Mouse (Mus musculus): ENCODE measurements around the gene Tchhl1.
"Not testable (repeated sequence)": the region's sequence is repeated elsewhere in the genome, so short reads cannot be mapped to it uniquely, and the experiment has no call there.

Tchhl1 gene

DNA sequence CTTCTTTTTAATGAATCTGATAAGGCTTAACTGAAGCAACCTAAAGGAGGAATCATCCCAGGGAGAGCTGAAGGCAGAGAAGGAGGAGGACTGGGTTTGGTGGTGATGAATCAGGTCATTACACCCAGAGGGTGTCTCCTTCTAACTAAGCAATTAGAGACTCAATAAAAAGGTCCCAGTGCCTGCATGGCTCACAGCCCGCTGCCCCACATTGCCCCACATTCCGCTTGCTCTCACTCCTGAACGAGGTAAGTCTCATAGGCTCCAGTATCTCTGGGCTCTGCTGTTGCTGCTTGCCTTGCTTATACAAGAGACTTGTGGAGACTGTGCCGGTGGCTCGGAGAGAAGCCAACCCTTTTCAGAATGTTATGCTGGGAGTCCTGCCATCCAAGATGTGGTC is at the start of gene Tchhl1:
Tchhl1 (plus strand) TSS at position 194 of the 400 bp plus-strand sequence.
- DNase-seq (ENCODE audit: low spot score in 2 of 2): no peak

DNA sequence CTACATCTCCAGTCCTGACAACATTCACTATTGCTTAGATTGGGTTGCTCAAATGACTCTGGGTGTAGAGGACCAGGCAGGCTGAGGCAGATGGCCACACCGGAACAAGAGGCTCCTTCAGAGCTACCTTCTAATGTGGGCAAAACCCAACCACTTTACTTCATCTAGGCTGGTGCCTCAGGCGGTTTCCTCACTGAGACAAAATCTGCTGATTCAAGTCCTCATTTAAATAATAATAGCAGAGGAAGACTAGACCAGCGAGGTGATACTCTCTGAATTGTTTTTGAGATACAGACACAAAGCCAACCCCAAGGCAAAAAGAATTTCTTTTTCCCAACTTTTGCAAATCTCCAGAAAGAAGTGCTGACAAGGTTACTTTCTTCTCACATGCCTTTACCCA is 36.9 kb upstream of the Tchhl1 start:
- no peak for DNase-seq (ENCODE audit: low spot score in 2 of 2)

DNA sequence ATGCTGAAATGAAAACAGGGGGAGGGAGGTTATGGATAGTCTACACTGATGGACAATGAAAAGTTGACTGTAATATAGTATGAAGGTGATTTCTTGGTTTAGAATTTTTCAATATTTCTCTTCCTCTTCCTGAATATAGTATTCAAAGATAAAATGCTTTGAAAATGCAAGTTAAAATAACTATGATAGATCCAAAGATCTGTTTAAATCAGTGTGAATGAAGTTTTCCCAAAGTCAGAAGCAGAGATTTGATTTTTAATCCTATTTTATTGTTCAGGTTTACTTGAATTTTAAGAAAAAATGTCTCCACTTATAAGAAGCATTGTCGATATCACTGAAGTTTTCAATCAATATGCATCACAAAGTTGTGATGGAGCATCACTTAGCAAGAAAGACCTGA is 26.5 kb upstream of the Tchhl1 start, which contains the start of gene Tchh:
Tchh (plus strand) TSS at position 301 of the 400 bp plus-strand sequence.
- DNase-seq (ENCODE audit: low spot score in 2 of 2): no peak

DNA sequence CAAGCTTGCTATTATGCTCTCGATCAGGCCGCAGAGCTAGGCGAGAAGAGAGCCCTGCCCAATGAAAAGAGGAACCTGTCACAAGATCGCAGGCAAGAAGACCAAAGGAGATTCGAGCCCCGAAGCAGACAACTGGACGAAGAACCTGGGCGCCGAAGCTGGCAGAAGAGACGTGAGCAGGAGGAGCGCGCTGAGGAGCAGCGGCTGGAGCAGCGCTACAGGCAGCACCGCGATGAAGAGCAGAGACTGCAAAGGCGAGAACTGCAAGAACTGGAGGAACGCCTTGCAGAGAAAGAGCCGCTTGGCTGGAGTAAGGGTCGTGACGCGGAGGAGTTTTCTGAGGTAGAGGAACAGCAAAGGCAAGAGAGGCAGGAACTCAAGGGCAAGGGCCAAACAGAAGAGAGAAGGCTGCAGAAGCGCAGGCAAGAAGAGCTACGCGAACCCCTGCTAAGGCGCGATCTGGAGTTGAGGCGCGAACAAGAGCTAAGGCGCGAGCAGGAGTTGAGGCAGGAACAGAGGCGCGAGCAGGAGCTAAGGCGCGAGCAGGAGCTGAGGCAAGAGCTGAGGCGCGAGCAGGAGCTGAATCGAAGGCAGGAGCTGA is 25.0 kb upstream of the Tchhl1 start:
- peak in 1 of 2 experiments; percentile 13 for DNase-seq (ENCODE audit: low spot score in 2 of 2)

DNA sequence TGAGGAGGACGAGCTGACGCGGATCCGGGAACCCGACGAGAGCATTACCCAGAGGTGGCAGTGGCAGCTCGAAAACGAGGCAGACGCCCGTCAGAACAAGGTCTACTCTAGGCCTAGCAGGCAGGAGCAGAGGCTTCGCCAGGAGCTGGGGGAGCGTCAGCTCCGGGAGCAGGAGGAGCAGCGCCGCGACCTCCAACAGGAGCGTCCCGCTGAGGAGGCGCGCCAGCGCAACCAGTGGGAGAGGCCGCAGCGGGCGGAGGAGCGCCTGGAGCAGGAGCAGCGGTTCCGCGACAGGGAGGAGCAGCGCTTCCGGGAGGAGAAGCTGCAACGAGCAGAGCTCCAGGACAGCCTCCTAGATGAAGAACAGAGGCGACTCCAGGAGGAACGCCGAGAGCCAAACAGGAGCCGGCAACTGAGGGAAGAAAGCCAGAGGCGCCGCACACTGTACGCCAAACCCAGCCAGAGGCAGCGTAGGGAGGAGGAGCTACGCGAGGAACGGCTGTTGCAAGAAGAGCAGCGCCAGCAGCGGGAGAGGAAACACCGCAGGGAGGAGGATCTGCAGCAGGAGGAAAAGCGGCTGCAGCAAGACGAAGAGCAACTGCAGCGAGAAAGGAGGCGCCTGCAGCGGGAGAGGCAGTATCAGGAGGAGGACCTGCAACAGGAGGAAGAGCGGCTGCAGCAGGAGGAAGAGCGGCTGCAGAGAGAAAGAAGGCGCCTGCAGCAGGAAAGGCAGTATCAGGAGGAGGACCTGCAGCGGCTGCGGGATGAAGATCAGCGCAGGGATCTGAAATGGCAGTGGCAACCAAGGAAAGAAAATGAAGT is 24.0 kb upstream of the Tchhl1 start:
- DNase-seq (ENCODE audit: low spot score in 2 of 2): peak in 1 of 2 experiments; percentile 0

GRCm38 (mm10) chr3:93445165-93445705 is 23.3 kb upstream of the Tchhl1 start:
- peak in 1 of 2 experiments; percentile 0 for DNase-seq (ENCODE audit: low spot score in 2 of 2)

- DNase-seq (ENCODE audit: low spot score in 2 of 2): no peak
Measured at GRCm38 (mm10) chr3:93446128-93446755, 22.3 kb upstream of the Tchhl1 start.

DNA sequence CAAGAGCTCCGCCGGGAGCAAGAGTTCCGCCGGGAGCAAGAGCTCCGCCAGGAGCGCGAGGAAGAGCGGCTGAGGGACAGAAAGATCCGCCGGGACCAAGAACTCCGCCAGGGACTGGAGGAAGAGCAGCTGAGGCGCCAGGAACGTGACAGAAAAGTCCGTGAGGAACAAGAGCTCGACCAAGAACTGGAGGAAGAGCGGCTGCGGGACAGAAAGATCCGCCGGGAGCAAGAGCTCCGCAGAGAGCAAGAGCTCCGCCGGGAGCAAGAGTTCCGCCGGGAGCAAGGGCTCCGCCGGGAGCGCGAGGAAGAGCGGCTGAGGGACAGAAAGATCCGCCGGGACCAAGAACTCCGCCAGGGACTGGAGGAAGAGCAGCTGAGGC is 21.8 kb upstream of the Tchhl1 start:
- not testable (repeated sequence) for DNase-seq (ENCODE audit: low spot score in 2 of 2)

GRCm38 (mm10) chr3:93447138-93447841 is 21.3 kb upstream of the Tchhl1 start:
- no peak for DNase-seq (ENCODE audit: low spot score in 2 of 2)

DNA sequence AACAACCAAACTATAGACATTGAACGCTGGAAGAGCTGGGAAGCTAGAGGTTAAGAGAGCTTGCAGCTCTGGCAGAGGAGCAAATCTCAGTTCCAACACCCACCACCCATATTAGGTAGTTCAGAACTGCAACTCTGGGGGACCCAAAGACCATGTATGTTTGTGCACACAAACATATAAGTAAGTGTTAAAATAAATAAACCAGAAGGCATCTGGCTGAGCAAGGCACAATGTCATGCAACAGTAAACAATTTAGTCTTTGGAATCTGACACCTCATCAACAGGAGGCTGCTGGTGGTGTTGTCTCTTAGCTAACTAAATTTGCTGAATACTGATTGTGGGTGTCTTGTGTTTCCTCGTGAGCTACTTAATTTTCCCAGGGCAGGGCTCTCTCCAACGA is 2.0 kb upstream of the Tchhl1 start:
- no peak for DNase-seq (ENCODE audit: low spot score in 2 of 2)

DNA sequence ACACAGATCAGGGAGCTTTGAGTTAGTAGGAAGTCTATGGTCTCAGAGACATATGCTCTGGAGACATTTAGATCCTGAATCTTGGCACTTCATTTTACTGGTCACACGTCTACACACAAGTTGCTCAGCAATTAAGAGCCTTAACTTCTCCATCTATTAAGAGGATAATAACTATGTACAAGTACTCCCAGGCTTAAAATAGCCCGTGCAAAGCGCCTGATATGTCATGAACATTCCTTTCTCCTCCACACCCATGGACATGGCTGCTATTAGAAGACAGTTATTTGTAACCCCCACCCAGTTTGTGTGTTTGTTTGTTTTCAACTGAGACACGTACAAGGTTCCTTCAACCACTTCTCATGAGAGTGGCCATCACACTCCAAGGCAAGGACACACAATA is 1.4 kb upstream of the Tchhl1 start:
- DNase-seq (ENCODE audit: low spot score in 2 of 2): no peak

GRCm38 (mm10) chr3:93469629-93470028 is 1.1 kb downstream of the Tchhl1 start:
- no peak for DNase-seq (ENCODE audit: low spot score in 2 of 2)

DNA sequence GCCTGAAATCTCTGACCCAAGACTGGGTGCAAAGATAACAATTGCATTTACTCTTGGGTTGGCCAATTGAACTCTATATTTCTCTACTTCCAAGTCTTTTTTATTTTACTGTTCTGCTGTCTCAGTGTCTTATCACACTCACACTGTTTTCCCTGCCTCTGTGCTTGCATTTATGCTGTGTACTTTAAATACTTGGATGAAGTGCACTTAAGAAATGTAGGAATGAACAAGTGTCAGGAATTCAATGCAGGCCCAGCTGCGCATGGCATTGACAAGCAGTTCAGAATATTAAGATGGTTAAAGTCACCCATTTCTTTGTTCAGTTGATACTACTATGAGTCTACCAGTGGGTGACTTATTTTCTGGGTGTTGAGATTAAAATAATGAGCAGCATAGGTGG is 11.5 kb downstream of the Tchhl1 start:
- no peak for DNase-seq (ENCODE audit: low spot score in 2 of 2)

GRCm38 (mm10) chr3:93481982-93482616 is 13.5 kb downstream of the Tchhl1 start:
- DNase-seq (ENCODE audit: low spot score in 2 of 2): no peak

GRCm38 (mm10) chr3:93485611-93486010 is 17.1 kb downstream of the Tchhl1 start:
- no peak for DNase-seq (ENCODE audit: low spot score in 2 of 2)

- no peak for DNase-seq (ENCODE audit: low spot score in 2 of 2)
Measured at GRCm38 (mm10) chr3:93488541-93488940, 20.0 kb downstream of the Tchhl1 start.

DNA sequence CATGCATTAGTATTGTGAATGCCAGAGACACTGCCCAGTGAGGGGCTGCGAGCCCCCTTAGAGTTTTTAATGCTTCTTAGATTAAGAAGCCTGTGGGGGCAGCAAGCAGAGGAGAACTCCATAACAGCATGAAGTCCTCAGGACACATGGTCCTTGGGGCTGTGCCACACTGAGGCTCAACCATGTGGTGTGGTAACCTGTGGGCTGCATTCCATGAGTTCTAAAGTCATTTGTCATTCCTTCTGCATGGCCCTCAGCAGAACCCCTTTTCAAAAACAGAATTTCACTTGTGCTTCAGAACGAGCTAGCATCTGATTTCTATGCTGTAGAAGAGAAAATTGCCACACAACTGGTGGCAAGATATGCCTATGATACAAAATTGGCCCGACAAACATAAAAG is 23.6 kb downstream of the Tchhl1 start:
- DNase-seq (ENCODE audit: low spot score in 2 of 2): no peak

GRCm38 (mm10) chr3:93493992-93494391 is 25.4 kb downstream of the Tchhl1 start:
- DNase-seq (ENCODE audit: low spot score in 2 of 2): peak; percentile 31 to 42

DNA sequence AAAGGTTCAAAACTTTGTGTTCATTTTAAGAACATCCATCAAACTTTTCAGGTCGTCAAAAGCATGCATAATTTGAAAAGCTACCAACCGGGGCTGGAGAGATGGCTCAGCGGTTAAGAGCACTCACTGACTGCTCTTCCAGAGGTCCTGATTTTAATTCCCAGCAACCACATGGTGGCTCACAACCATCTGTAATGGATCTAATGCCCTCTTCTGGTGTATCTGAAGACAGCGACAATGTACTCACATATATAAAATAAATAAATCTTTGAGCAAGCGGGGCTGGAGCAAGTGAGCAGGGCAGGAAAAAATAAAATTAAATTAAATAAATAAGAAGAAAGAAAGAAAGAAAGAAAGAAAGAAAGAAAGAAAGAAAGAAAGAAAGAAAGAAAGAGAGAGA is 26.2 kb downstream of the Tchhl1 start:
- not testable (repeated sequence) for DNase-seq (ENCODE audit: low spot score in 2 of 2)

GRCm38 (mm10) chr3:93497131-93497530 is 28.6 kb downstream of the Tchhl1 start:
- no peak for DNase-seq (ENCODE audit: low spot score in 2 of 2)

DNA sequence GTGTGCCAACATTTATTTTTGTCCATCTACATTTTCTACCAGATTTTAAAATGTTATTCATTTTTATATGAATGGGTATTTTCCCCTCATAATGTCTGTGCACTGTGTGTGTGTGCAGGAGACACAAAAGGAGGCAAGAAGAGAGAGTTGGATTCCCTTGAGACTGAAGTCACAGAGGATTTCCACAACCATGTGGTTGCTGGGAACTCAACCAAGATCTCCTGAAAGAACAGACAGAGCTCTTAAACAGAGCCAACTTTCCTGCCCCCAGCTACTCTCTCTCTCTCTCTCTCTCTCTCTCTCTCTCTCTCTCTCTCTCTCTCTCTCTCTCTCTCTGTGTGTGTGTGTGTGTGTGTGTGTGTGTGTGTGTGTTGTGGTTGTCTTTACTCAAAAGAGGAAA is 30.6 kb downstream of the Tchhl1 start:
- no peak for DNase-seq (ENCODE audit: low spot score in 2 of 2)
